28 mouse cellular contexts compared by ENCODE assay signal in genomic region chr11:20139711-20140110, GRCm38 (mm10).
"Had no signal": no experiment of that assay in that cellular context is flagged by ENCODE, and none has a peak within 500 bp of the region (broad histone marks: within the 10 kb centered on the region; RNA-seq: fewer than 3 reads in every experiment).

No protein-coding gene starts in this region.

- H3K4me1 ChIP-seq: heart, embryonic 15.5 days; hindbrain, embryonic 13.5 days; hindbrain, embryonic 15.5 days; limb, embryonic 13.5 days; limb, embryonic 15.5 days had no signal

- H3K27me3 ChIP-seq: heart, embryonic 13.5 days; heart, embryonic 15.5 days; hindbrain, embryonic 13.5 days; hindbrain, embryonic 15.5 days; kidney, embryonic 15.5 days; limb, embryonic 13.5 days; limb, embryonic 15.5 days; liver, embryonic 13.5 days; liver, embryonic 15.5 days had no signal

- H3K36me3 ChIP-seq: heart, embryonic 13.5 days; heart, embryonic 15.5 days; hindbrain, embryonic 13.5 days; hindbrain, embryonic 15.5 days; kidney, embryonic 15.5 days; limb, embryonic 13.5 days; limb, embryonic 15.5 days; liver, embryonic 13.5 days; liver, embryonic 15.5 days had no signal

- H3K27ac ChIP-seq: gastrocnemius, adult 2 months; heart, adult 2 months; heart, embryonic 13.5 days; heart, embryonic 15.5 days; hindbrain, embryonic 13.5 days; hindbrain, embryonic 15.5 days; hindbrain, postnatal 0 days; kidney, embryonic 15.5 days; kidney, postnatal 0 days; limb, embryonic 13.5 days; limb, embryonic 15.5 days; liver, embryonic 13.5 days; liver, embryonic 15.5 days had no signal

- ATAC-seq: hindbrain, postnatal 0 days; intestine, embryonic 16.5 days; liver, postnatal 0 days had no signal

- H3K4me3 ChIP-seq: gastrocnemius, adult 2 months; heart, adult 2 months; heart, embryonic 13.5 days; heart, embryonic 15.5 days; hindbrain, embryonic 13.5 days; hindbrain, embryonic 15.5 days; kidney, embryonic 15.5 days; limb, embryonic 13.5 days; limb, embryonic 15.5 days; liver, embryonic 13.5 days; liver, embryonic 15.5 days had no signal

- H3K9me3 ChIP-seq: heart, embryonic 13.5 days; heart, embryonic 15.5 days; hindbrain, embryonic 13.5 days; hindbrain, embryonic 15.5 days; kidney, embryonic 15.5 days; limb, embryonic 13.5 days; limb, embryonic 15.5 days; liver, embryonic 13.5 days; liver, embryonic 15.5 days had no signal

- DNase-seq: gastrocnemius, adult 2 months; gastrocnemius, postnatal 10 days; gastrocnemius, postnatal 36 days; heart, adult 11 months; heart, adult 2 months; heart, postnatal 14 days; heart, postnatal 36 days; kidney, adult 18-20 months; kidney, adult 9 months; kidney, postnatal 14 days; kidney, postnatal 36 days; layer of hippocampus, adult 9-11 months; layer of hippocampus, postnatal 36 days; left cerebral cortex, postnatal 4 days; liver, embryonic 13.5 days; liver, postnatal 0 days had no signal

- H3K4me2 ChIP-seq: heart, embryonic 11.5 days; heart, embryonic 13.5 days; heart, embryonic 15.5 days; hindbrain, embryonic 13.5 days; hindbrain, embryonic 15.5 days; kidney, embryonic 15.5 days; limb, embryonic 13.5 days; limb, embryonic 15.5 days; liver, embryonic 13.5 days; liver, embryonic 15.5 days had no signal

- H3K9ac ChIP-seq: heart, embryonic 13.5 days; heart, embryonic 15.5 days; hindbrain, embryonic 13.5 days; hindbrain, embryonic 15.5 days; kidney, embryonic 15.5 days; limb, embryonic 13.5 days; limb, embryonic 15.5 days; liver, embryonic 13.5 days; liver, embryonic 15.5 days; liver, postnatal 0 days had no signal
